Mouse (Mus musculus): Measurements from ENCODE around the gene Brd3.

DNA sequence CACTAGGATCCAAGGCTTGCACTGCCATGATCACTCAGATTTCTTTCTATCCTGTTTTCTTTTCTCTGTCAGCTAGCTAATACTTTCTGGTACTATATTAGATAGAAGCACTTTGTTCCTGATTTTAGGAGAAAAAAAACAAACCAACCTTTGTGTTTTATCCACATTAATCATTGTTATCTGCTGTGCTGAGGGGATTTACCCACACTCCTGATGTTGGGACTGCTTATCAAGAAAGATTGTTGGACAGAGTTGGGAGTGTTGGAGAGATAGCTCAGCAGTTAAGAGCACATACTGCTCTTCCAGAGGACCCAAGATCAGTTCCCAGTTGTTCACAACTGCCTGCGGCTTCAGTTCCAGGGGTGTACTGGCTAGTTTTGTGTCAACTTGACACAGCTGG, 19.1 kb downstream of the Brd3 start:
- TF ChIP-seq CTCF (IDR thresholded peaks at IDR 0.05; ENCODE audit: borderline replicate concordance, extremely low read depth, insufficient read depth, insufficient read length) (no peak), POLR2A (IDR thresholded peaks at IDR 0.05; ENCODE audit: borderline replicate concordance, extremely low read depth, insufficient read depth, insufficient read length, poor library complexity, severe bottlenecking) (no peak)

Data from brain, embryonic 14.5 days (tissue).